Mouse (Mus musculus) embryonic facial prominence, embryonic 12.5 days (tissue): ENCODE measurements around the gene Ehbp1l1. TPM values are rescaled to one million over a fixed set of nuclear protein-coding genes. Genes with fewer than 3 reads are reported as not detected.
A peak's percentile ranks its signal among the peaks of the same experiment; 100 is the strongest.

Experiments
- ATAC-seq: fragments of 200-750 bp; cut with Nextera tagmentation; 2 replicates; pipeline ENCODE4 v1.8.0; 2017; ENCODE audit not compliant: insufficient number of reproducible peaks, insufficient read depth, low FRiP score, low TSS enrichment
- H3K27ac ChIP-seq: fragments of 300-500 bp; sonication (generic); 2 replicates; pipeline ENCODE4 v1.5.1; 2016; ENCODE audit warnings: mild to moderate bottlenecking
- H3K27me3 ChIP-seq: fragments of 300-500 bp; sonication (generic); 2 replicates; pipeline ENCODE4 v1.6.1; 2016; ENCODE audit warnings: mild to moderate bottlenecking, moderate library complexity
- H3K36me3 ChIP-seq: fragments of 300-500 bp; sonication (generic); 2 replicates; pipeline ENCODE4 v1.6.1; 2016; ENCODE audit warnings: mild to moderate bottlenecking
- H3K4me1 ChIP-seq: fragments of 300-500 bp; sonication (generic); 2 replicates; pipeline ENCODE4 v1.6.1; 2016
- H3K4me2 ChIP-seq: fragments of 300-500 bp; sonication (generic); replicated peaks from 2 replicates; pipeline ENCODE4 v1.6.1; 2016; ENCODE audit warnings: mild to moderate bottlenecking, moderate library complexity
- H3K4me3 ChIP-seq: fragments of 300-500 bp; sonication (generic); 2 replicates; pipeline ENCODE4 v1.5.1; 2016; ENCODE audit warnings: mild to moderate bottlenecking
- H3K9ac ChIP-seq: fragments of 300-500 bp; sonication (generic); 2 replicates; pipeline ENCODE4 v1.6.1; 2016; ENCODE audit warnings: mild to moderate bottlenecking, moderate library complexity
- H3K9me3 ChIP-seq: fragments of 300-500 bp; sonication (generic); 2 replicates; pipeline ENCODE4 v1.6.1; 2016; ENCODE audit warnings: mild to moderate bottlenecking, moderate library complexity
- WGBS: fragments of 180-500 bp; shearing (Covaris S2); methylation state at CpG from one replicate; pipeline ENCODE4 v1.1.7; 2016; 5-methylcytosine and 5-hydroxymethylcytosine counted together
- polyA plus RNA-seq: library from polyadenylated mRNA; unstranded; fragments of >200 nt; fragmentation: Nextera tagmentation; extraction: Ambion mirVana; gene quantifications from 2 replicates; pipeline ENCODE4 v1.2.1, GENCODE M21; 2016

Gene Ehbp1l1
- polyA plus RNA-seq, 1 experiment from 2014 or later = 14.4 TPM

GRCm38 (mm10) chr19:5716955-5717354 is 9.2 kb downstream of the Ehbp1l1 start:
- H3K4me1 ChIP-seq = peaks cover 19% of the 10 kb centered on the region
- no peak overlapping the region for H3K4me3 ChIP-seq
- no peak overlapping the region for H3K9ac ChIP-seq
- no peak for ATAC-seq
- no peaks in the 10 kb centered on the region for H3K9me3 ChIP-seq
- no peaks in the 10 kb centered on the region for H3K27me3 ChIP-seq
- H3K27ac ChIP-seq = no peak overlapping the region
- WGBS = 66% methylated on average over 10 of the region's 10 CpGs
- H3K4me2 ChIP-seq = no peak overlapping the region
- H3K36me3 ChIP-seq = peaks cover 55% of the 10 kb centered on the region

- Histone ChIP-seq H3K4me1 (peaks cover 19% of the 10 kb centered on the region), H3K4me3 (no peak overlapping the region), H3K27me3 (no peaks in the 10 kb centered on the region), H3K27ac (no peak overlapping the region), H3K9ac (no peak overlapping the region), H3K9me3 (no peaks in the 10 kb centered on the region), H3K4me2 (peak overlapping the region; percentile 36), H3K36me3 (peaks cover 46% of the 10 kb centered on the region)
- 23% methylated on average over 43 of the region's 43 CpGs for WGBS
- ATAC-seq = no peak
These were observed 10.1 kb downstream of the Ehbp1l1 start for GRCm38 (mm10) chr19:5715793-5716688.

- Histone ChIP-seq H3K4me1 (peaks cover 19% of the 10 kb centered on the region), H3K27ac (peak overlapping the region; percentile 51), H3K9ac (peak overlapping the region; percentile 4; the same call in 1 of the 2 replicates), H3K27me3 (no peaks in the 10 kb centered on the region), H3K4me3 (no peak overlapping the region), H3K4me2 (no peak overlapping the region), H3K36me3 (peaks cover 44% of the 10 kb centered on the region), H3K9me3 (no peaks in the 10 kb centered on the region)
- ATAC-seq = no peak
- 11% methylated on average over 2 of the region's 2 CpGs for WGBS
These were observed 12.4 kb downstream of the Ehbp1l1 start for GRCm38 (mm10) chr19:5713730-5714129.

GRCm38 (mm10) chr19:5713255-5713654 is 12.9 kb downstream of the Ehbp1l1 start:
- H3K4me3 ChIP-seq = no peak overlapping the region
- no peak overlapping the region for H3K4me2 ChIP-seq

DNA sequence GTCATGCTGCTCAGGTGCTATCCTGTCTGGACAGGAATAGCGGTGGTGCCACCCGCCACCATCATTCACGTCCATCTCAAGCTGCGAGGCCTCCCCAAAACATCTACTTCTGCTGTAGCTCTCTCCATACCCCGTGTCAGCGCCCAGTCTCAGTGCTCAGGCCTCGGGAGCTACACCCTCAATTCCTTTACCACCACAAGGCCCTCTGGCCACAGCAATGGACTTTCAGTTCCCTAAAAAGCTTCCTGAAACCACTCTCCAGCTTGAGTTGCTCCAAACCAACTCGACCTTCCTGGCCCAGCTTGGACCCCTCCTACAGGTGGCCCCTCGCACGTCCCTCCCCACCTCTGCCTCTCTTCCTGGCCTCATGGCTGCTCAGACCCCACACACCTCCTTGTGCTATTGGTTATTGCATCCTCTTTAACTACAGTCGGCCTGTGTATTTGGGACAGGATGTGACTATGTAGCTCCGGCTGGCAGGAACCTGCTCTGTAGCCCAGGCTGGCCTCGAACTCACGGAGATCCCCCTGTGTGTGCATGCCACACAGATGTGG is 14.1 kb downstream of the Ehbp1l1 start:
- H3K4me2 ChIP-seq = no peak overlapping the region
- 88% methylated on average over 14 of the region's 14 CpGs for WGBS
- no peak overlapping the region for H3K27ac ChIP-seq
- peaks cover 52% of the 10 kb centered on the region for H3K36me3 ChIP-seq
- H3K27me3 ChIP-seq = no peaks in the 10 kb centered on the region
- H3K9me3 ChIP-seq = no peaks in the 10 kb centered on the region
- no peak overlapping the region for H3K9ac ChIP-seq
- peaks cover 19% of the 10 kb centered on the region for H3K4me1 ChIP-seq
- no peak for ATAC-seq
- no peak overlapping the region for H3K4me3 ChIP-seq

More at GRCm38 (mm10) chr19:5713255-5713654, 12.9 kb downstream of the Ehbp1l1 start:
- Histone ChIP-seq H3K36me3 (peaks cover 44% of the 10 kb centered on the region), H3K9me3 (no peaks in the 10 kb centered on the region), H3K4me1 (peaks cover 19% of the 10 kb centered on the region), H3K9ac (no peak overlapping the region), H3K27me3 (no peaks in the 10 kb centered on the region), H3K27ac (peak overlapping the region; percentile 51)
- no peak for ATAC-seq
- WGBS = 61% methylated on average over 5 of the region's 5 CpGs

- Histone ChIP-seq H3K4me2 (no peak overlapping the region), H3K4me1 (peaks cover 14% of the 10 kb centered on the region), H3K9ac (no peak overlapping the region), H3K9me3 (no peaks in the 10 kb centered on the region), H3K27ac (no peak overlapping the region), H3K36me3 (peaks cover 57% of the 10 kb centered on the region), H3K4me3 (no peak overlapping the region), H3K27me3 (no peaks in the 10 kb centered on the region)
- ATAC-seq = no peak
- WGBS = 20% methylated on average over 3 of the region's 3 CpGs
These were observed 14.9 kb downstream of the Ehbp1l1 start for GRCm38 (mm10) chr19:5711218-5711617.

DNA sequence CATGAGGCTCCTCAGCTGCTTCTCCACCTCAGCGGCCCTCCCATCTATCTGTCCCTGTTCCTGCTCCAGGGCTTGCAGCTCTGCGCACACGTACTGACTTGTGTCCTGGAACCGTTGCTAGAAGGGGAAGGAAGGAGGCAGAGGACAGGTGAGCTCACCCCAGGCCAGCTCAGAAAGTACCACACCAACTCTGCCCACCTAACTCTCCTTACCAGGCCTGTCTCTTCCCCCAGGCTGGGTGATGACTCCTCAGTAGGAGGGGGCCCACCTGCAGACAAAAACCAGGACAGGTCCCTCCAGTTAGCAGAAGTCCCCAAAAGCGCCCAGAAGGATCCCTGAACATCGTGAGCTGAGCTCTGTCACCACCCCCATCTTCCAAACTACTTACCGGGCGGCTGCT is 15.5 kb downstream of the Ehbp1l1 start:
- H3K9me3 ChIP-seq = no peaks in the 10 kb centered on the region
- peaks cover 11% of the 10 kb centered on the region for H3K4me1 ChIP-seq
- no peaks in the 10 kb centered on the region for H3K27me3 ChIP-seq
- 83% methylated on average over 8 of the region's 8 CpGs for WGBS
- no peak overlapping the region for H3K4me3 ChIP-seq
- no peak overlapping the region for H3K9ac ChIP-seq
- H3K36me3 ChIP-seq = peaks cover 51% of the 10 kb centered on the region
- H3K27ac ChIP-seq = no peak overlapping the region
- ATAC-seq = no peak
- no peak overlapping the region for H3K4me2 ChIP-seq

DNA sequence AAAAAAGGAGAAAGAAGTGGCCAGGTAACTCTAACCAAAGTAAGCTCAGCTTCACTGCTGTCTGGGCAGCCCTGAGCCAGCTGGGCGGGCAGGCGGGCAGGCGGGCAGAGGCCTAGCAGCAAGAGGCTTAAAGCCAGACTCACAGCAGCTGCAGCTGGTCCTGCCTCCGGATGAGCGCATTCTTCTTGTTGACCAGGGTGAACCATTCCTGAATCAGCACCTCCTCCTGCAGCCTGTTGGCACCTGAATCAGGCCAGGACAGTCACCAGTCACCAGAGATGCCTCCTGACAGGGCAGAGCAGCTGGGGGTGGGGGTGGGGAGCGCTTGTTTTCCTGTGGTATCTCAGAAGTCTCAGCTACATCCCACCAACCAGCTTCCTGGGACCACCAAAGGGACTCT is 16.0 kb downstream of the Ehbp1l1 start:
- WGBS = 88% methylated on average over 6 of the region's 6 CpGs
- no peak overlapping the region for H3K9ac ChIP-seq
- no peak for ATAC-seq
- no peaks in the 10 kb centered on the region for H3K9me3 ChIP-seq
- no peak overlapping the region for H3K4me2 ChIP-seq
- H3K36me3 ChIP-seq = peaks cover 47% of the 10 kb centered on the region
- H3K4me3 ChIP-seq = no peak overlapping the region
- no peak overlapping the region for H3K27ac ChIP-seq
- peaks cover 14% of the 10 kb centered on the region for H3K4me1 ChIP-seq
- no peaks in the 10 kb centered on the region for H3K27me3 ChIP-seq

DNA sequence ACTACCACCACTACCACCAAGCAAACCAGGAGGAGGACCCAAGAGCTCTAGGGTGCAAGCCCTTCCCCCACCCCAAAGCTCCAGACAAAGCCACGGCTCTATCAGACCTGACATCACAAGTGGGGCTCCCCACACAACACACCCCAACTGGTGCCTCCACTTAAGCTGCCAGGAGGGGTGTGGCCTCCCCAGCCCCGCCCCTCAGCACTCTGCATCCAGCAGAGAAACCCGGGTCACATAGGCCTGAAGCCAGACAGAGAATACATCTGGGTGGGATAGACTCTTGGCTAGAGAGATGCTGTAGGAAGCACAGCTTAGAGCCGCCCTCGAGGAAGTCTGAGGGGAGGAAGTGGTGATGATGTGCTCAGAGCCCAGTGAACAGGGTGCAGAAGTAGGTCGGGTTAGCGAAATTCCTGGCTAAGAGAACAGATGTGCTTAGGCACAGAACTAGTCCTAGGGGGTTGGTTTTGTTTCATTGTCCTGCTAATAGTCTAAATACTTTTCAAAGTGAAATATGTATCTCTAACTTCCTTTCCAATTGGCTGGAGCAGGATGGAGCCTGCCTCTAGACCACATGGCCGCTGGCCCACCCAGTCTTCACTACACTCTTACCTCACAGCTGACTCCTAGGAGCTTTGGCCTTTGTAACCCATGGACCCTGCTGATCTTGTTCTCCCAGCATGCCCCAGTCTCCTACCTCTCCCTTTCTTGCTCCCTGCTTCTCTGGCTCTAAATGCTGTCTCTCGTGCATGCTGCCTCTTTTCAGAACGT is 21.1 kb downstream of the Ehbp1l1 start:
- Histone ChIP-seq H3K9me3 (no peaks in the 10 kb centered on the region), H3K9ac (peak overlapping the region; percentile 10; the same call in 1 of the 2 replicates), H3K4me2 (no peak overlapping the region), H3K4me3 (no peak overlapping the region), H3K27me3 (no peaks in the 10 kb centered on the region), H3K36me3 (peaks cover 64% of the 10 kb centered on the region), H3K4me1 (peaks cover 9% of the 10 kb centered on the region), H3K27ac (peak overlapping the region; percentile 50)
- 45% methylated on average over 10 of the region's 10 CpGs for WGBS
- peak; percentile 65; the same call in 1 of the 2 replicates for ATAC-seq

- H3K9ac ChIP-seq = peak within 1 kb of the TSS; percentile 10; the same call in 1 of the 2 replicates
- H3K27ac ChIP-seq = peak within 1 kb of the TSS; percentile 50
- H3K27me3 ChIP-seq = no peaks in the 10 kb centered on the region
- H3K4me3 ChIP-seq = no peak within 1 kb of the TSS
- peaks cover 9% of the 10 kb centered on the region for H3K4me1 ChIP-seq
- 80% methylated on average over 17 of the region's 17 CpGs for WGBS
- no peak within 1 kb of the TSS for H3K4me2 ChIP-seq
- ATAC-seq = no peak
- peaks cover 66% of the 10 kb centered on the region for H3K36me3 ChIP-seq
- no peaks in the 10 kb centered on the region for H3K9me3 ChIP-seq
These were observed 21.8 kb downstream of the Ehbp1l1 start, which contains the start of gene Kcnk7 for GRCm38 (mm10) chr19:5704163-5704800. Gene Kcnk7 (plus strand): TSS chr19:5704367.

DNA sequence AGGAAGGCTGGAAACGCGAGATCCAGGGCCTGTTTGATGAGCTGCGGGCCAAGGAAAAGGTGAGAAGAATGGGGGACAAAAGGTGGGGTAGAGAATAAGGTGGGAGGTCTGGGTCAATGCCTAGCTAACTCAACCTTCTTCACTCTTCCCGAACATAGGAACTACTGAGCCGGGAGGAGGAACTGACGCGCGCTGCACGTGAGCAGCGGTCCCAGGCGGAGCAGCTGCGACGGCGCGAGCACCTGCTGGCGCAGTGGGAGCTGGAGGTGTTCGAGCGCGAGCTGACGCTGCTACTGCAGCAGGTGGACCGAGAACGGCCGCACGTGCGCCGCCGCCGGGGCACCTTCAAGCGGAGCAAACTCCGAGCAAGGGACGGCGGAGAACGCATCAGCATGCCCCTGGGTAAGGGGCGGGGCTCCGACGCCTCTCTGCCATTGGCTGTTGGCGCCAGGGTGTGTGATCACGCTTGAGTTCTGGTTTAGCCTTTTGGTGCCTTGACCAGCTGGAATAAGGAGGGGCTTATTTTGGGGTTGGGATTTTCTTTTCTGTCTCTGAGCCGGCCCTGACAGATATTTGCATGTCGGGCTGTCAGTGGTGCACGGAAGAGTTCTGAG is 30.2 kb downstream of the Ehbp1l1 start:
- peaks cover 89% of the 10 kb centered on the region for H3K36me3 ChIP-seq
- no peak overlapping the region for H3K27ac ChIP-seq
- no peak for ATAC-seq
- peaks cover 29% of the 10 kb centered on the region for H3K4me1 ChIP-seq
- H3K27me3 ChIP-seq = no peaks in the 10 kb centered on the region
- no peak overlapping the region for H3K9ac ChIP-seq
- 23% methylated on average over 41 of the region's 41 CpGs for WGBS
- peak overlapping the region; percentile 31 for H3K4me2 ChIP-seq
- H3K4me3 ChIP-seq = no peak overlapping the region
- no peaks in the 10 kb centered on the region for H3K9me3 ChIP-seq
